Mouse (Mus musculus) hematopoietic stem cell, adult 5-6 weeks (primary cell): ENCODE data around the gene Tnpo2. TPM values are rescaled to one million over a fixed set of nuclear protein-coding genes. Genes with fewer than 3 reads are reported as not detected.

Experiments used
- ATAC-seq, 2 experiments: fragments of 125-278 bp in 1 of 2; replicated peaks in 1 of 2; 2 replicates each; pipeline ENCODE4 v1.8.0; 2016 to 2017; ENCODE audit warnings: inconsistent platforms in 2 of 2, mild to moderate bottlenecking in 2 of 2, moderate number of reproducible peaks in 2 of 2, low read depth in 1 of 2, moderate TSS enrichment in 1 of 2; ENCODE audit not compliant: low FRiP score in 2 of 2, poor library complexity in 2 of 2, severe bottlenecking in 2 of 2, insufficient read depth in 1 of 2, low TSS enrichment in 1 of 2
- total RNA-seq: library from RNA; stranded (forward); fragments of 172-1452, 232-1000 nt; gene quantifications from 2 replicates; pipeline ENCODE4 v1.2.3, GENCODE M21; 2017

The Tnpo2 gene
- 21.8 and 23.0 TPM in 2 replicates for total RNA-seq

DNA sequence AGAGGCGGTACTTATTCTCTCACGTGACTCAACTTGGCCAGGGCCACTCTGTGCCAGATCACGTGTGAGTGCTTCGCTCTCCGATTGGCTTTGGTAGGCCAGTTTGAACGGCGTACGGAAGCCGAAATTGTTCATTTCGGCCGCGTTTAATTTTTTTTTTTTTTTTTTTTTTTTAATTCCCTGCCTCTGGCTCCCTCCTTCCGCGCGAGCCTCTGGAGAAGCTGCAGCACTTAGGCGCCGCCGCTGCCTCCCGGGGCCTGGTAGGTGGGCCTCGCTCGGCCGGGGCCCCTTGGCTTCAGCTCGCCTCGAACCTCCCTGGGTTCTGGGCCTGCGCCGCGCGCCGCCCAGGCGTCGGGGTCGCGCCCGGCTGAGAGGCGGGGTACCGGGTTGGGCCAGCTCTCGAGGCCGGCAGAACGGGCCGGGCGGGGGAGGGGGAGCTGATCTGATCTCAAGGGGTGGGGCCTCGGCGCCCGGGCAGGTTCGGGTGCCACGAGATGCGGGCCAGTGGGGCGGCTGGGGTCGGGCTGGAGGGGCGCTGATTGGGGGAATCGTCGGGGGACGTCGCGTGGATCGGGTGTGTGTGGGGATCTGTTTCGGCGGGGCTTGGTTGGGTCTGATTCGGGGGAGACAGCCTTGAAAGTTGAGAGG is at the start of gene Tnpo2:
Gene Tnpo2 (plus strand): TSS at position 198 of the 648 bp plus-strand sequence.
- ATAC-seq: peak; percentile 81 to 88

DNA sequence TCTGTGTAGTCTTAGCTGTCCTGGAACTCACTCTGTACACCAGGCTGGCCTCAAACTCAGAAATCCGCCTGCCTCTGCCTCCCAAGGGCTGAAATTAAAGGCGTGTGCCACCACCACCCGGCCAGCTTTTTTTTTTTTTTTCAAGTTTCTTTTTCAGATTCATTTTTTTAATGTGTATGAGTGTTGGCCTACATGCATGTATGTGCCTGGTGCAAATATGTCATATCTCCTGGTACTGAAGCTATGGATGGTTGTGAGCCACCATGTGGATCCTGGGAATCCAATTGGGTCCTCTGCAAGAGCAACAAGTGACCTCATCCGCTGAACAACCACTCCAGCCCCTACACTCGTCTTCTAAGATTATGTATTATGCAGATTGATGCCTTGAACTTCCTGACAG is 49.3 kb upstream of the Tnpo2 start:
- ATAC-seq: no peak

- no peak for ATAC-seq
These were observed 48.8 kb upstream of the Tnpo2 start for GRCm38 (mm10) chr8:84987903-84988302.

GRCm38 (mm10) chr8:84989311-84989731 is 47.4 kb upstream of the Tnpo2 start:
- ATAC-seq: no peak

- ATAC-seq: peak; percentile 43 to 51; a peak in 3 of 4 replicates
These were observed 46.9 kb upstream of the Tnpo2 start for GRCm38 (mm10) chr8:84989810-84990209.

- ATAC-seq: peak; percentile 79 to 87
These were observed 46.4 kb upstream of the Tnpo2 start, which contains the start of gene Hook2 for GRCm38 (mm10) chr8:84990349-84990748. Gene Hook2, plus strand, starts transcription at chr8:84990603.

DNA sequence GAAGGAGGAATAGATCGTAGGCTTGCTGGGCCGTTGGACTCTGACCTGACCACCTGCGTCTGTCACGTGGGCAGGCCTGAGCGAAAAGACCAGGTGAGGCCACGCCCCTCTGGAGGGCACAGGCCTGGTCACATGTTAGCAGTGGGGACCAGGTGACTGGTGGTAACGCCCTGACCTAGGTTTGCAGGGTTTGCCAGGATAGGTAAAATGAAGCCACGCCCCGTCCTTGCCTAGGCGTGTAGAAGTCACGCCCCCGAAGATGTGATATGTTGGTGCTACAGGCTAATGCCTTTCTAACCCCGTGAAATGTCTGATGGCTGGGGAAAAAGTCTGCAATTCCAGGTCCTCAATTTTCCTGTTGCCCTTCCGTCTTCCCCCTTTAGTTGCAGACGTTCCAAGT is 45.9 kb upstream of the Tnpo2 start:
- peak in 1 of 2 experiments; percentile 8; a peak in 1 of 4 replicates for ATAC-seq

DNA sequence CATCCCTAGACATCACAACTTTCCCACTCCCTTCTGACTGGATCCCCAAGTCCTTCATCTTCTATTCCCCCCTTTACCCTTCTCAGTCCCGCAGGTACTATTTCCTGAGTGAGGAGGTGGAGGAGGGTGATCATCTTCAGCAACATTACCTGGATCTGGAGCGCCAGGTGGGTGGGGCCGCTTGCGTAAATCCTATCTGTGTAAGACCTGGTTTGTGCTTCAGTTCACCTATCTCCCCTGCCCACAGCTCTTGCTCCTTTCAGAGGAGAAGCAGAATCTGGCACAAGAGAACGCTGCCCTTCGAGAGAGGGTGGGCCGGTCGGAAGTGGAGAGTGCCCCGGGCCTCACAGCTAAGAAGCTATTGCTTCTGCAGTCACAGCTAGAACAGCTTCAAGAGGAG is 42.3 kb upstream of the Tnpo2 start:
- ATAC-seq: no peak

DNA sequence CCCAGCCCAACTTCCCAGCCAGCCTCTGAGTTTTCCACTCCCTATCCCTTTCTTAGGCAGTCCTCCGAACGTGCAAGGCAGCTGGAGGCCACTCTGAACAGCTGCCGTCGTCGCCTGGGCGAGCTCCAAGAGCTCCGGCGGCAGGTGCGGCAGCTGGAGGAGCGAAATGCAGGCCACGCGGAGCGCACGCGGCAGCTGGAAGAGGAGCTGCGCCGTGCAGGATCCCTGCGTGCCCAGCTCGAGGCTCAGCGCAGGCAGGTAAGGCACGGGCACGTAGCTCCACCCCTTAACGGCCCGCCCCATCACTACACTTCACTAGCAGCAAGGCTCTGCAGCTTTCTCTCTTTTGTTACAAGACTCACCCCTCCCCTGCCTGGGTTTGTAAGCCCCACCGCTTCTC is 41.0 kb upstream of the Tnpo2 start:
- no peak for ATAC-seq

- ATAC-seq: no peak
These were observed 39.7 kb upstream of the Tnpo2 start for GRCm38 (mm10) chr8:84996978-84997377.

DNA sequence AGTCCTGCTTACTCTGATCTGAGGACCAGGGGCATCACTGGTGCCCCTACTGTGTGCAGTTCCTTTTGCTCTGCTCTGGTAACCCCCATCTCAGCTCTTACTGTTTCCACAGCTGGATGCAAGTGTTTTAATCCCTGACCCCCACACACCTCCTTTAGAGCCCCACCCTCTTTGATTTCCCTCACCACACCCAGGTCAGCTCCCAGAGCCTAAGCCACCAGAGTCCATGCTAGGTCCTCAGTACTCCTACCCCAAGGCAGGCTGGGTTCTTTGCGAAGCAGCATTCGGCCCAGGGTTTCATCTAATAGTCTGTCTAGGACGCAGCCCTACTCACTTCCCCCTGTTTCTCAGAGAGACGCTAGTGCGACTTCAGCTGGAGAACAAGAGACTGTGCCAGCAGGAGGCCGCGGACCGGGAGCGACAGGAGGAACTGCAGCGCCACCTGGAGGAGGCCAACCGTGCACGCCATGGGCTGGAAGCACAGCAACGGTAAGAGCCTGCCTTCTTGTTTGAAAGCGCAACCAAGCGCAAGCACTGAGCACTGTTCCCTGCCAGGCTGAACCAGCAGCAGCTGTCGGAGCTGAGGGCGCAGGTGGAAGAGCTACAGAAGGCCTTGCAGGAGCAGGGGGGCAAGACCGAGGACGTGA is 38.9 kb upstream of the Tnpo2 start:
- peak; percentile 96 to 99 for ATAC-seq

- 0 out of 4 replicates have a peak, but pooled peaks of 1 of the 2 experiments have one; percentile 16 for ATAC-seq
These were observed 29.0 kb upstream of the Tnpo2 start for GRCm38 (mm10) chr8:85007686-85008085.

DNA sequence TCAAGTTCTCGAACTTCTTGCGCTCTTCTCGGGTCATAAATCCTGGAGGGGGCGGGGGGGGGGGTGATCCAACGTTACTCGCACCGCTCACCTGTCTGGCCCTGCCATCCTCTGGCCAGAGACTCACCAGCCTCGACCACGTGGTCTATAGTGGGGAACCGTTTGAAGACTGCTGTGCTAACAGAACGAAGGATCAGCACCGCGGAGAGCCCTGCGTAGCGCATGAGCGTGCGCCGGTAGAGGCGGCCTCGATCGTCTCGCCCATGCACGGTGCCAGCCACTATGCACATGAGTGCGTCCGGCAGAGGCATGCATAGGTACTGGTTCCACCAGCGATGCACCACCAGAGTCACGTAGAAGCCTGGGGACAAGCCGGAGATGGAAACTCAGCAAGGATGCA is 25.5 kb upstream of the Tnpo2 start:
- peak in 1 of 2 experiments; percentile 31; a peak in 1 of 4 replicates for ATAC-seq

- ATAC-seq: peak; percentile 73 to 79
These were observed 23.4 kb upstream of the Tnpo2 start for GRCm38 (mm10) chr8:85013230-85013840.

DNA sequence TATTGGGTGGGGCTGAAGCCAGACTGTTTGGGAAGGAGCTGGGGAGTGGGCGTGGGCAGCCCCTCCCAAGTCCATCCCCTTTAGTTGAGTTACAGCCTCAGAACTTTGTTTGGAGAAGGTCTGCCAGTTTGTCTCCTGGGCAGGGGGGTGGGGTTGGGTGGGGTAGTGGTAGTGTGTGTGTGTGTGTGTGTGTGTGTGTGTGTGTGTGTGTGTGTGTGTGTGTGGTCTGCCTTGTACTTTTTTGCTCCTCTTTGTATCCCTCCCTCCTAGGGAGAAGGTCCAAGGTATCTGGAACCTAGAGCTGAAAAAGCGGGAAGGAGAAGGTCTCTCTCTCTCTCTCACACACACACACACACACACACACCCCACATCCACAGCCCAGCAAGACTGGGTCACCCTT is 22.3 kb upstream of the Tnpo2 start, which contains the start of gene Best2:
Gene Best2 (minus strand): TSS at position 101 of the 400 bp plus-strand sequence.
- no peak for ATAC-seq

DNA sequence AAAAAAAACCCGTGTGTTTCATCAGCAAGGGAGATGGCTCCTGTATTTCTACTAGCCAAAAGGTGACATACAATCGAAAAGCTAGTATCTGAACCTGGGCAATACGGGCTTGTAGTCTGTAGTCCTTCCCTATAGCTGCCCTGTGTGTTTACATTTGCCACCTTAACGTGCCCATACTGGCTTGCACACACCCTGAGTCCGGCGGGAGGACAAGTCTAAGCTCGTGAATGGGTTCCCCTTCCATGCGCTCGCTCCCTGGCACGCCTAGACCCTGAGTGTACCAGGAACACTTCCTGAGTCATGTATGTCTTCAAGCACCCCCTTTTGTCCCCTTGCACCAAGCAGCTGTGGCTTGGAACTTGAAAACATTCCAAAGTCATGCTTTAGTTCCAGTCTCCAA is 20.0 kb upstream of the Tnpo2 start:
- no peak for ATAC-seq

GRCm38 (mm10) chr8:85017209-85017608 is 19.5 kb upstream of the Tnpo2 start:
- ATAC-seq: no peak

- ATAC-seq: no peak
These were observed 15.1 kb upstream of the Tnpo2 start for GRCm38 (mm10) chr8:85021514-85022055.
